Comparison of ENCODE assay signal across 8 mouse cellular contexts in genomic region chr10:84437166-84438048, GRCm38 (mm10). TPM values are rescaled to one million over a fixed set of nuclear protein-coding genes. Genes with fewer than 3 reads are reported as not detected.
DNase-seq lines count a peak whose midpoint lies in the region; ATAC-seq and TF ChIP-seq lines count a peak whose summit lies in the region.

No protein-coding gene starts in this region.

- H3K4me3 ChIP-seq in hindbrain, embryonic 11.5 days (ENCODE audit: low read depth, low read length) = peak overlapping the region; percentile 83
- peak overlapping the region; percentile 75 for H3K4me3 ChIP-seq in myocyte

- 39% methylated on average over 14 of the region's 14 CpGs for WGBS in hindbrain, embryonic 11.5 days

- peak; percentile 41 to 45 for DNase-seq in layer of hippocampus, postnatal 10 days (ENCODE audit: low spot score in 2 of 2)
- no peak for DNase-seq in layer of hippocampus, adult 9-10 months (ENCODE audit: low spot score)
- peak; percentile 84 for DNase-seq in cerebellum, adult 9-11 months
- peak; percentile 71 for DNase-seq in hindbrain, embryonic 11.5 days (ENCODE audit: low spot score)
- no peak for DNase-seq in B cell, adult 2 months
- no peak for DNase-seq in kidney, postnatal 25 days

- H3K9me3 ChIP-seq in hindbrain, embryonic 11.5 days (ENCODE audit: control insufficient read depth, low read length) = no peaks in the 10 kb centered on the region

- H3K36me3 ChIP-seq in hindbrain, embryonic 11.5 days (ENCODE audit: control insufficient read depth, insufficient read depth, low read length) = peaks cover 4% of the 10 kb centered on the region; the same call in 1 of the 2 replicates
- H3K36me3 ChIP-seq in myocyte (ENCODE audit: control insufficient read depth, insufficient read depth) = peaks cover 5% of the 10 kb centered on the region

- peaks cover 43% of the 10 kb centered on the region for H3K79me2 ChIP-seq in myocyte (ENCODE audit: control insufficient read depth, insufficient read depth)

- ATAC-seq in hindbrain, embryonic 11.5 days (ENCODE audit: low FRiP score) = peak; percentile 53; the same call in 1 of the 2 replicates
- no peak for ATAC-seq in inflammation-experienced regulatory T-cells, adult 6 months

- H3K4me2 ChIP-seq in hindbrain, embryonic 11.5 days (replicated peaks; ENCODE audit: low read depth, low read length) = peak overlapping the region; percentile 84
- peak overlapping the region; percentile 91 for H3K4me2 ChIP-seq in myocyte (ENCODE audit: low read depth)

- peaks cover 3% of the 10 kb centered on the region for H3K4me1 ChIP-seq in hindbrain, embryonic 11.5 days (replicated peaks; ENCODE audit: control insufficient read depth, insufficient read depth, low read length)

- H3K27ac ChIP-seq in hindbrain, embryonic 11.5 days (ENCODE audit: low read depth, low read length) = peak overlapping the region; percentile 63

- no peak for TF ChIP-seq POLR2A in myocyte (IDR thresholded peaks at IDR 0.05; ENCODE audit: insufficient read length, low read depth)

- no peaks in the 10 kb centered on the region for H3K27me3 ChIP-seq in hindbrain, embryonic 11.5 days (ENCODE audit: control insufficient read depth, insufficient read depth, low read length)
- no peaks in the 10 kb centered on the region for H3K27me3 ChIP-seq in myocyte (ENCODE audit: control insufficient read depth, insufficient read depth, insufficient read length)

- H3K9ac ChIP-seq in hindbrain, embryonic 11.5 days (ENCODE audit: low read depth, low read length) = peak overlapping the region; percentile 28; the same call in 1 of the 2 replicates

- H3ac ChIP-seq in myocyte (ENCODE audit: control insufficient read depth, insufficient read length) = no peak overlapping the region

TF ChIP-seq in myocyte, 11 proteins besides CTCF, POLR2A, EP300 and RAD21:
- TF ChIP-seq MAX (IDR thresholded peaks at IDR 0.05; ENCODE audit: low read depth) (no peak), CEBPB (IDR thresholded peaks at IDR 0.05; ENCODE audit: insufficient read depth, poor library complexity, severe bottlenecking) (no peak), POLR2AphosphoS2 (IDR thresholded peaks at IDR 0.05; ENCODE audit: insufficient read length, low read depth) (no peak), MYOD1 (IDR thresholded peaks at IDR 0.05; ENCODE audit: control insufficient read depth in 1 of 3, insufficient read length in 2 of 3, low read depth in 2 of 3) (no peak), E2F4 (IDR thresholded peaks at IDR 0.05; ENCODE audit: insufficient read depth) (no peak), REST (IDR thresholded peaks at IDR 0.05; ENCODE audit: insufficient read depth, insufficient read length) (no peak), USF1 (IDR thresholded peaks at IDR 0.05; ENCODE audit: low read depth) (no peak), TCF3 (IDR thresholded peaks at IDR 0.05; ENCODE audit: insufficient read length, low read depth) (no peak), MYOG (IDR thresholded peaks at IDR 0.05; ENCODE audit: control insufficient read depth in 1 of 3, insufficient read depth in 1 of 3, insufficient read length in 2 of 3, low read depth in 2 of 3) (no peak), TCF12 (IDR thresholded peaks at IDR 0.05; ENCODE audit: insufficient read depth, poor library complexity, severe bottlenecking) (no peak), SRF (IDR thresholded peaks at IDR 0.05; ENCODE audit: control insufficient read depth, insufficient read length, low read depth) (no peak)

RNA-seq across cellular contexts. Expression of gene Nuak1, which starts 3.0 kb away (rescaled TPM):
- total RNA-seq in layer of hippocampus, postnatal 10 days (2021) = 10 to 100 TPM; 45.2 to 54.6 TPM
- 5.1 and 5.7 TPM in 2 replicates for polyA plus RNA-seq in hindbrain, embryonic 11.5 days (2014; fragmentation: Nextera tagmentation; extraction: Ambion mirVana)
- 21.8 TPM for polyA plus RNA-seq in myocyte (2012; fragmentation: generic; extraction: Trizol)
- polyA plus RNA-seq in inflammation-experienced regulatory T-cells, adult 6 months (2017; shearing (Covaris generic)) = not detected

Comparison
In these comparisons a context has a peak if more than half of its experiments do, and no peak if none do; other contexts are left out.
1. DNase-seq: peak in layer of hippocampus, postnatal 10 days (2 of 2), cerebellum, adult 9-11 months (single experiment) and hindbrain, embryonic 11.5 days (single experiment); none in layer of hippocampus, adult 9-10 months (single experiment), B cell, adult 2 months (0 of 2) and kidney, postnatal 25 days (0 of 2).